Mouse (Mus musculus) embryonic stem cell, embryonic (primary cell): ENCODE data around the gene Gbp2b.

ENCODE experiments used
- CTCF ChIA-PET, 4 experiments: fragments of 300-600 bp in 2 of 4; fragments of 350-600 bp in 2 of 4; sonication (Branson Sonifier 250); formaldehyde crosslinking; loops; one replicate each; lab custom pipeline; 2022; ENCODE audit warnings: inconsistent platforms in 2 of 4; lab: Charles Lee
- POLR2A ChIA-PET, 4 experiments: fragments of 300-600 bp in 2 of 4; fragments of 350-600 bp in 2 of 4; sonication (Branson Sonifier 250); formaldehyde crosslinking; loops; one replicate each; lab custom pipeline; 2022; ENCODE audit warnings: antibody characterized with exemption in 4 of 4, inconsistent platforms in 1 of 4; lab: Charles Lee

The Gbp2b gene

GRCm38 (mm10) chr3:142618658-142619057 lies 24.0 kb downstream of the Gbp2b start:
- ChIA-PET POLR2A (no interaction called here), CTCF (interaction anchor here in 1 of 4 experiments (0.6 kb wide), 1 partner anchor 82 kb away, joined by 3 read pairs; no protein-coding TSS in a partner anchor)

- ChIA-PET POLR2A (interaction anchor here in 1 of 4 experiments (0.6 kb wide), 1 partner anchor 17 kb away, joined by 7 read pairs; no protein-coding TSS in a partner anchor), CTCF (interaction anchor here in 2 of 4 experiments (0.6 kb wide), 3 partner anchors 81 to 143 kb away, joined by 3 read pairs; no protein-coding TSS in a partner anchor)
Observed at GRCm38 (mm10) chr3:142619606-142620005, 25.0 kb downstream of the Gbp2b start.

- CTCF ChIA-PET, result interaction anchor here in 2 of 4 experiments (0.7 to 1.0 kb wide), 2 partner anchors 126 to 130 kb away, joined by 3 read pairs; partner anchors contain the start of gene Gbp5 (in 1 of the 2)
- POLR2A ChIA-PET, result interaction anchor here in 1 of 4 experiments (0.6 to 0.9 kb wide), 2 partner anchors 18 to 145 kb away, joined by 3 to 7 read pairs; no protein-coding TSS in a partner anchor
Observed at GRCm38 (mm10) chr3:142620111-142620955, 25.7 kb downstream of the Gbp2b start, which contains the start of gene Gbp2. Gbp2 (plus strand) TSS chr3:142620602.

DNA sequence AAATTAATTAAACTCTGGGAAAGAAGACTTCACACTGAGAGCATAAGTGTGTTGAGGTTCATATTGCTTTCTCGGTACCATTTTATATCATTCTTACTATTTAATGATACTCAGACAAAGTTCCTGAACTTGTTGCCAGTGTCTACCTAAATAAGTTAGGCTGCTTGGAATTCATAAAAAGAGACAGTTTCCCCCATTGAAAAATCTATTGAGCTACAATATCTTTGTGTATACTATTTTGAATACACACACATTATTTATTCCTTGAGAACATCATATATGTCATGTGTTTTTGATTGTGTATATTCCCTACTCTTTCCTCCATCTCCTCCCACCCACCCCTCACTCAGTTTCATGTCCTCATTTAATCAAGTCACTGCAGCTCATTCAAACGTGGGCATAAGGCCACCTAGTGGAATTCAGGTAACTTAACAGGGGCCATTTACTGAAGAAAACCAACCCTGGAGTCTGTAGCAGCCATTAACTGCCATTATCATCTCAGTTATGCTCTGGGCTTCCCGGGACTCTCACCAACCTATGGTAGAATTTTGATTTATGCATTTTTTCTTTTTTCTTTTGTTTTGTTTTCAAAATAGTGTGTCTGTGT lies 26.4 kb downstream of the Gbp2b start:
- ChIA-PET POLR2A (interaction anchor here in 1 of 4 experiments (0.9 kb wide), 1 partner anchor 144 kb away, joined by 3 read pairs; no protein-coding TSS in a partner anchor), CTCF (interaction anchor here in 3 of 4 experiments (0.6 to 1.0 kb wide), 4 partner anchors 12 to 131 kb away, joined by 3 to 7 read pairs (median 4); partner anchors contain the start of gene Gbp5 (in 1 of the 3))

- ChIA-PET CTCF (interaction anchor here in 2 of 4 experiments (0.8 to 1.0 kb wide), 3 partner anchors 15 to 79 kb away, joined by 3 to 5 read pairs (median 3); no protein-coding TSS in a partner anchor), POLR2A (no interaction called here)
Observed at GRCm38 (mm10) chr3:142630385-142630784, 35.7 kb downstream of the Gbp2b start.

- POLR2A ChIA-PET, result interaction anchor here (0.6 to 1.8 kb wide), 8 partner anchors 61 to 1781 kb away, joined by 3 to 8 read pairs (median 3); partner anchors contain the start of gene Kyat3 (in 3 of the 4)
- CTCF ChIA-PET, result interaction anchor here (0.6 to 3.6 kb wide), 21 partner anchors 9 to 146 kb away, joined by 3 to 64 read pairs (median 5); partner anchors contain the start of genes Kyat3 (in 2 of the 4) and Gbp5 (in 1 of the 4)
Observed at GRCm38 (mm10) chr3:142640201-142640600, 45.6 kb downstream of the Gbp2b start.

- CTCF ChIA-PET, result interaction anchor here (0.5 to 2.1 kb wide), 23 partner anchors 11 to 937 kb away, joined by 3 to 12 read pairs (median 4); partner anchors contain the start of gene Gbp7 (in 1 of the 4)
- POLR2A ChIA-PET, result interaction anchor here in 2 of 4 experiments (0.7 to 1.2 kb wide), 2 partner anchors 17 to 56 kb away, joined by 3 read pairs; no protein-coding TSS in a partner anchor
Observed at GRCm38 (mm10) chr3:142645949-142646348, 51.3 kb downstream of the Gbp2b start.

DNA sequence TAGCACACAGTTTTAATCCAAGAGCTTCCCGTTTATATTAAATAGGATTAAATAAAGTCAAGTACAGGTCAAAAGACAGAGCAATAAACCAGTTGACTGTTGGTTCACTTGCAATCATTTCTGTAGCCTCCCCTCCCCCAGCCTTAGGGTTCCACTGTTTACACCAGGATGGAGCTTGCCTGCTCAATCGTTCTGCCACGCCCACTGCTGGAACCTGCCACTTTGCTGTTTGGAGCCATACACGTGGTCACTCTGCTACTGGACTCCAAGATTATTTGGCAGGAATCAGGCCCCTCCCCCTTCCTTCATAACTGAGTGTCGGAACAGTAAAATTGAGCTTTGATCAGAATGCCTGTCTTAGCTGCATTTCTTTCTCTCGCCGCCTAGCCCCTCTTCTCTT lies 53.2 kb downstream of the Gbp2b start:
- CTCF ChIA-PET, result interaction anchor here in 3 of 4 experiments (1.0 to 2.0 kb wide), 4 partner anchors 7 to 63 kb away, joined by 3 to 9 read pairs (median 4); no protein-coding TSS in a partner anchor
- POLR2A ChIA-PET, result interaction anchor here in 2 of 4 experiments (0.8 to 1.9 kb wide), 5 partner anchors 41 to 61 kb away, joined by 3 to 8 read pairs (median 4); partner anchors contain the start of gene Kyat3 (in 2 of the 2)

GRCm38 (mm10) chr3:142650205-142650604 lies 55.6 kb downstream of the Gbp2b start:
- ChIA-PET POLR2A (interaction anchor here in 3 of 4 experiments (0.6 to 1.1 kb wide), 4 partner anchors 60 to 1846 kb away, joined by 3 to 6 read pairs (median 4); partner anchors contain the start of gene Gtf2b (in 1 of the 3)), CTCF (interaction anchor here in 2 of 4 experiments (1.1 to 1.4 kb wide), 2 partner anchors 59 kb away, joined by 4 to 7 read pairs; no protein-coding TSS in a partner anchor)

- ChIA-PET POLR2A (no interaction called here), CTCF (no interaction called here)
Observed at GRCm38 (mm10) chr3:142664723-142665122, 70.1 kb downstream of the Gbp2b start.
